Mouse (Mus musculus) cerebellum, postnatal 36 days (tissue): ENCODE results near the gene Tbxas1.
A peak's percentile ranks its signal among the peaks of the same experiment; 100 is the strongest.

Experiments used
- DNase-seq, 2 experiments: peaks; one replicate each; pipeline ENCODE4 v3.0.0; 2021 to 2022; ENCODE audit warnings: mixed read lengths in 2 of 2

The Tbxas1 gene

DNA sequence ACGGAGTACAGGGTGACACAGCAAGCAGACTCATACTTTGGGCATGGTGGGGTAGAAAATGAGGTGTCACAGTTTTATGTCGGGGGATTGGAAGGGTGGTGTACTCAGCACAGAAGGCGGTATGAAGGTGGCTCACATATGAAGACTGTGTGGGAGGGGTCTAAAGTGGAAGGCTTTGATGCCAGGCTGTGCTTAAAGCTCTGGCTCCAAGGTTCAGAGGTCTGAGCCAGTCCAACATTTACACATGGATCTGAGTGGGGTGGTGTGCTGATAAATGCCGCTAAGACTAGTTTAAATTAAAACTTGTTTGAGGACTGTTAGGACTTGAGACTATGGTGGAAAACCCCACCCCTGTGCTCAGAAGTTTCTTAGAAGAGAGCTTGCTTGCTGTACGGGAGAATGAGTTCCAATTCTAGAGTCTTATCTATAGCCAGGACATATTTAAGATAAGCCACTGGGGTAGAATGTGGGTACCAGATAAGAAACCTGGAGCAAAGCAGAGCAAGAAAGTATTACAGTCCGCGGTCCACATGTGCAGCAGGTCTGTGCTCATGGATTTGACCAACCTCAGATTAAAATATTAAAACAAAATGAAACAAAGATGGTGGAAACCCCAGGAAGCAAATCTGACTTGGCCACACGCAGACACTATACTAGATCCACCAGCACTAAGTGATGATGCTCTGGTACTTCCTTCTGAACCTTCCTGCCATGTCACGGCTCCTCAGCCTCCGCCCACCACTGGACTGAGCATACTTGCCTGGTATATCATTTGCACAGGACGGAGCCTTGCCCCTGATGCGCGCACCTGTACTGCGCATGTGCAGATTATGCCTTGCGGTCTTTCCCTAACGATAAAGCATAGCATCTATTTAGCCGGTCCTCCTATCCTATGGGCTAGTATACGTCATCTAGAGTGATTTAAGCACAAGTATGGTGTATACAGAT is 48.9 kb downstream of the Tbxas1 start:
- DNase-seq, result no peak

DNA sequence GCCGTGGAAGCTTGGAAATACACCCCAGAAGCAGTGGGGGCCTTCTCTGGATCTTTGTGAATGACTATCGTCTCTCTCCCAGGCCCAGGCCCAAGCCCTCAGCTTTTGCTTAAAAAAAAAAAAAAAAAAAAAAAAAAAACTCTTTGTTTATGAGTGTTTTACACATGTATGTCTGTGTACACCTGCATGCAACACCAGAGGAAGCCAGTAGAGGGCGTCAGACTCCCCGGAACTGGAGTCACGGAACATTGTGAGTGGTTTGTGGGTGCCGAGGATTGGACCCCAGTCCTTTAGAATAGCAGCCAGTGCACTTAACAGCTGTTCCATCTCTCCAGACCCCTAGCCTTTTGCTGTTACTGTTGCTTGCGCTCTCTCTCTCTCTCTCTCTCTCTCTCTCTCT is 50.5 kb downstream of the Tbxas1 start:
- no peak for DNase-seq

DNA sequence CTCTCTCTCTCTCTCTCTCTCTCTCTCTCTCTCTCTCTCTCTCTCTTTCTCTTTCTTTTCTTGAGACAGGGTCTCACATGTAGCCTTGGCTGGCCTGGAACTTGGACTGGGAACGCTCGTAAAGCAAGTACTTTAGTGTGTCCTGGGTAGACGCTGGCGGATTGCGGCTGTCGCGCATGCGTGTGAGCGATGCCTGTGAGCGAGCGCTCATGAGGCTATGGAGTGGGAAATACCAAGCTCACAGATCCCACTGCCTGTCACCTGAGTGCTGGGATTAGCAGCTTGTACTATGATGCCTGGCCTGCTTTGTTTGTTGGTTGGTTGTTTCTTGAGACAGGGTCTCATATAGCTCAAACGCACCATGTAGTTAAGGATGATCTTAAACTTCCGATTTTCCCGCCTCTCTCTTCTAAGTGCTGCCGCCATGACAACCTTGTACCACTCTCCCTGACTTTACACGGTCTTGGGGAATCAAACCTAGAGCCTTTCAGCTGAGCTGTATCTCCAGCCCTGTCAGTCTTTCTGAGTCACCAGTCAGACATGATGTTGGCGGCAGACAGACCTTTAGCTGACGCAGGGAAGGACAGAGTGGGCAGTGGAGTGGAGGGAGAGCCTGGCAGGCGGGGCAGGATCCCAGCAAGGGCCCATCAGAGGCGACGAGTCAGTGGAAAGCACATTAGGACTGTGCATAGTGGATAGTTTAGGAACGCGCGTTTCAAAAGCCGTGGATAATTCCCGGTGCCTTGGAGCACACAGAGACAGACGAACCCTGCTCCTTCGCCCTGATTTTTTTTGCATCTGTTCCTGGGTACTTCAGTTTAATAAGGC is 51.1 kb downstream of the Tbxas1 start:
- DNase-seq, result peak in 1 of 2 experiments; percentile 17

DNA sequence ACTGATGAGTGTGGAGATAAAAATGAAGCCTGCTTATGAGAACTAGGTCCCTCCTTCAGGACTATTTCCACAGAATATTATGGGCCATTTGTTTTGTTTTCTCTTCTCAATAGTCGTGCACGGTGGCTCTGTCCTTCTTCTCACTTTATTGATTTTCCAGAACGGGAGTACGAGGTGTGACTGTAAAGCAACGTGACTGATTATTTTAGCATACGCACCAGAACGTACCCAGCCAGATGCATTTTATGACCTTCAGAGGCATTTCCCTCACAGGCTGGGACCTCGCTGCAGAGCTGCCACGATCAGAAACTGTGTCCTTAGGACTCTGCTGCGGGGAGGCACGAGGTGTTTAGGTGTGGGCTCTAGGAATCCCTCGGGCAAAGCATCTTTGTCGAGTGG is 51.8 kb downstream of the Tbxas1 start:
- no peak for DNase-seq

DNA sequence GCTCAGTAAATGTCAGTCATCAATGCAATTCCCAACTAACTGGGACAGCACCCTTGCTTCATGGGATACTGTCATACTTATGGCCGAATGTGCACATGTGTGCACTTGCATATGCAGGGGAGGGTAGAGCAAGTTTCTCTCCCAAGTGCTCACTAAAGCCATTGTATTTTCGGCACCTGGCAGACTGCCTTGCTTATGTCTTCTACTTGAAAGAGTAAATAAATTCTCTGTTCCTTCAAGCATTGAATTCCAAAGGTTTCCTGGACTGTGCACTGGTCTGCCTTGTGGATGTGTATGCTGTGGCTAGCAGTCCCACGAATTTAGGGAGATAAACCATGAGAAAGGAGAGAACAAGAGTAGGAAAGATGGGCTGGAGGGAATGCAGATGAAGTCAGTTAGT is 53.3 kb downstream of the Tbxas1 start:
- DNase-seq, result no peak

DNA sequence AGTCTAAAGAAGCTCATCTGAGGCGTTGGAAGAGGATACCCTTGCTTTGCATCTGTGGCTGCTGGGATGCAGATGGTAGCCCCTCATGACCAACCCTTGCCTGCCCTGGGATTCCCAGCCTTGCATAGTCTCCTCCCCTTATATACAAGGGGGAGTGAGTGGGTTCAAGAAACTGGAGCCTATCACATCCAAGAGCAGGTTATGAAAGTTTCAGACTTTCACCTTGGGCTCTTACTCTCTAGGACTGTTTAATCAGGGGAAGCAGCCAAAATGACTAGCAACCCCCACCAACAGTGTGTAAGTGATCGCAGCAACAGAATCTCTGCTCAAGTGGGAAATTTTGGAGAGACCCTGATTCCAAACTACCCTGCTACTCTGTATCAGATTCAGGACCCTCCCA is 60.8 kb downstream of the Tbxas1 start:
- DNase-seq, result no peak

DNA sequence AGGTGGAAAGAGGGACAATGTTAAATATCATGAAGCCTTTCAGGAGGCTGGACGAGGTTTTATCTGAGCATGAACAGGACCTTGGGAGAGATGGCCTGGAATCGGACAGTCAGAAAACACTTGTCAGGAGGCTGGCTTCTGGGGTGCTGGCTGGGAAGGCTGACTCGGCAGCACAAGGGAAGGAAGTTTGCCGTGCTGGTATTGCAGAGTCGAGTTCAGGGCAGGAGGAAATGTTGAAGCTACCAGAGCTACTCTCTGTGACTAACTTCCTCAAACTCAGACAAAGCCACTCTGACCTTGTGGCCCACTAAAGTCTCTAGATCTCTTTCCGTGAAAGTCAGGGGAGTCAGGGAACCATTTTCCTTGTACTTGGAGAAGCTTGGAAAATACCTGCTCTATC is 63.2 kb downstream of the Tbxas1 start:
- DNase-seq, result no peak

DNA sequence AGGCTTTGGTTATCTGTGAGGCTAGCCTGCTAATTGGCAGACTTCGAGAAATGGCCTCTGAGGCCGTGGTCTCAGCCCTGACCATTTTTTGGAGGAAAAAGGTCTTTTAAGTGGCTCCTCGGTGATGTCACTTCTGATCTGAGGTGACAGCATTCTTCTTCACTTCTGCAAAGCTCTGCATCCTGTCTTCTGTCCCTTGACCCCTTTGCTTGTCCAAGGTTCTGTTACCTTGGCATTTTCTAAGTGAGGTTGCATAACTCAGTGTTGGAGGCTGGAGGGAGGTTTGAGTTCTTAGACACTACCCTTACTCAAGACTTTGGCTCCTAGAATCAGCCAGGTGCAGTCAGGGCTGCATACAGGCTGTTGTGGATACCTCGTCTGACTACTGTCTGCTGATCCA is 63.9 kb downstream of the Tbxas1 start:
- DNase-seq, result no peak

DNA sequence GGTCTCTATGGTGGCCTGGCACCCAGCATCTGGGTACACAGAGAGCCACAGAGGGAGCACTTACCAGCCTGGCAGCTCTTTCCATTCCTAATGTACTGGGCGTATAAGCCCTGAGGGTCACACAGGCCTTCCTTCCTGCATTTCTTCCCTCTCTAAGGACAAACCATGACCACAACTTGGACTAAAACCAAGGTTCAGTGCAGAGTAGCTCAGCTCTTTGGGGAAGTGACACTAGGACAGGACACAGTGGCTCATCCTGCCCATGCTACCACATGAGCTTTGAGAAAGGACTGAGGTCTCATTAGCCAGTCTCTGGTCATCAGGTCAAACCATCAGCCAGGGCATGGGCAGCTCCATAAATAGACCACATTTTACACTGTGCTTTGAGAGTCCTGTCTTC is 65.8 kb downstream of the Tbxas1 start:
- DNase-seq, result no peak

DNA sequence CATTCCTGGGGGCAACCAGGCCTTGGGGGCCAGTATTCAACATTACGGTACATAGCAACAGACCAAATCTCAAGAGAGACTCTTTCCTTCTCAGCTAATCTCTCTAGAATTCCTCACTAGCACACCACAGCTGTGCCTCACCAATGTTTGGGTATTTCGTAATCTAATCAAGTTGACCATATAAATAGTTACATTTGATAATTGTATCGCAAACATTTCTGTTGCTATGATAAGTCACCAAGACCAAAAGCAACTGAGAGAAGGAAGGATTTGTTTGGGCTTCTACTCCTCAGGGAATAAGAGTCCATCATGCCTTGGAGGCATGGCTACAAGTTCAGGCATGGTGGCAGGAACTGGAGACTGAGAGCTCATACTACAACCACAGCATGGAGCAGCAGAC is 67.6 kb downstream of the Tbxas1 start:
- no peak for DNase-seq

DNA sequence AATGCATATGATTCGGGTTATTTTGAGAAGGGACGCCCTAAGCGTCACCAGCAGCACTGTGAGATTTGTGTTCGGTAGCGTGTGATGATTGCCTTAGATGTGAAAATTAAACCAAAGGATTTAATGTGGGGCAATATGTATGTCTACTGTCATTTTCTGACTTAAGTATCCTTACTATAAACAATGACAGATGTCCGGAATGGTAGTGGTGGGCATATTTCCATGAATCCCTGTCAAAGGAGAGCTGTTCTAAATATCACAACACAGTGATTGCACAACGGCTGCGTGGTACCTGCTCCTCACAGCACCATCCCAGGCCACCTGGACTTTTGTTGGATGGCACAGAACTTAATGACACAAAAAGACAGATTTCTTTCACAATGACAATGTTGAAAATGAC is 69.2 kb downstream of the Tbxas1 start:
- DNase-seq, result no peak

DNA sequence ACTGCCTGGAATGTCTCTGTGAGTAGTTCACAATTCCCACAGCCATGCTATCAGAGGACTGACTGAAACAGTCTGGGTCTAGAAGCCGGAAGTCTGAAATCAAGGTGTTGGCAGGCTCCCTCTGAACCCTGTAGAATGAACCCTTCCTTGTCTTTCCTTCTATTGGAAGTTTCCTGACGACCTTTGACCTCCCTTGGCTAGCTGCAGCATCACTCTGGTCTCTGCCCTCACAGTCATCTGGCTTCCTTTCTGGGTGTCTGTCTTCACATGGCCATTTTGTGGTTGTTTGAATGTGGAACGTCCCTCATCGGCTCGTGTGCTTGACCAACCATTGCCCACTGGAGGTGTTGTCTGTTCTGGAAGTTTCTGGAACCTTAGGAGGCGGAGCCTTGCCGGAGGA is 69.6 kb downstream of the Tbxas1 start:
- DNase-seq, result no peak

DNA sequence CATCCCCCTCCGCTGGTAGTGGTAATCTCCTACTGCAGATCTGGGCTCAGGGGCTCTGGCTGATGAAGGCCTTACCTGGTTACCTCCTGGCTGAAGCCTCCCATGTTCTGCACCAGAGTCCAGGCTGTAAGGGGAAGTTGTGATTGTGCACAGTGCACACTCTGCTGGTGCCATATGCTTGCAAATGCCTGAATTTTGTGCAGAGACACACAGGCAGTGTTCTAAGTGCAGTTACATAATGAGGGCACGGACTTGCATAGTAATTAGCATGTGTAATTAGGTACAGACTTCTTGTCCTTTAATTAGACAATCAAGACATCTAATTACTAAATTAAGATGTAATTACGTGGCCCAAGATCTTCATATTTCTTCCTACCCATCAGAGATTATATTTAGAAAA is 70.5 kb downstream of the Tbxas1 start:
- DNase-seq, result no peak

DNA sequence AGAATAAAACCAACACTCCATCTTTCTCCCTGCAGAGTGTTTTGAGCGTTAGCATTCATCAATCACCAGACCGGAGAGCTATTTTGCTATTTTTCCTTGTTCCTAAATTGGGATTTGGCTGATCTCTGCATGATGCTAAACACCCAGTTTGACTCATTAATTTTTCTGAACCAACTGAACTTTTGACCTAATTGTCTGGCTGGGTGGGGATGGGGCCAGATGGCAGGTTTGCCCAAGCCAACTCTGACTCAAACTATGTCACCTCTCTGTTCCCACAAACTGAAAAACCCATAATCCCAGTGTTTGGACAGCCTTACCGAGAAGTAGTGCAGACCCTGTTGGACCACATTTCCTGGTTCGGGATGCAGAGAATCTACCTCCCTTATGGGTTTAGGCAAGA is 72.1 kb downstream of the Tbxas1 start:
- DNase-seq, result peak; percentile 39

DNA sequence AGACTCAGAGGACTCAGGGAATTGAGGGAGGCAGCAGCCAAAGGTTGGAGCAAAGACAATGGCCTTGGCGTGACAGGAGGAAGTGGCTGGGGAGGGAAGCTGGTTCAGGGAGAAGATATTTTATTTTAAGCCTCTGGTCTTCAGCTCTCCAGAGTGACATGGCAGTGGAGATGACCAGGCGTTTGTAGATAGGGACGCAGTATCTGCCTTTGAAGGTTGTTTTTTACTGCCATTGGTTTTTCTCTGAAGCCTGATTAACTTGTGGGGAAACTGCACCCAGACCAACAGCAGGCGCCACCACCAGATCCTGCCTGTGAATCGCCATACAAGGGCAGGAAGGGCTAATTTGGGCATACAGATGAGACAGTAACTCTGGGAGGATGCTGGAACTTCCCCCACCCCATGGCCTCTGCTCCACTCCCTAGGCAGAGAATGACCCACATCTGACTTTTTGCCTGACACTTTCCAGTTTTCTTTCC is 74.5 kb downstream of the Tbxas1 start:
- DNase-seq, result no peak

DNA sequence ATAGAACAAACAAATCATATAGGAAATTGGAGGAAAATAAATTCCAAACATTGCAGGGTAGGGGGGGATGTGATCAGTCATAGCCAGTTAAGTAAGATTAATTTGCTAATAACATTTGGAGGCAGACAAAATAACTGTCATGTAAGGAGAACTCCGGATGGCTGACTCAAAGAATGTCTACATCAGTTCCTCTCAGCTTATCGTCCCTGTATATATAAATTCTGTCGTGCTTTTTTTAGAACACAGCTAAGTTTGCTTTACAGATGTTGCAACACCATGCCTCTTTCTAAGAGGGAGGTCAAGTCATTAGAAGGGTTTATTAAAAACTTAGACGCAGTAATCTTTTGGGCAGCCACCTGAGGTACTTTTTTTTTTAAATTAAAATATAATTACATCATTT is 75.1 kb downstream of the Tbxas1 start:
- no peak for DNase-seq

DNA sequence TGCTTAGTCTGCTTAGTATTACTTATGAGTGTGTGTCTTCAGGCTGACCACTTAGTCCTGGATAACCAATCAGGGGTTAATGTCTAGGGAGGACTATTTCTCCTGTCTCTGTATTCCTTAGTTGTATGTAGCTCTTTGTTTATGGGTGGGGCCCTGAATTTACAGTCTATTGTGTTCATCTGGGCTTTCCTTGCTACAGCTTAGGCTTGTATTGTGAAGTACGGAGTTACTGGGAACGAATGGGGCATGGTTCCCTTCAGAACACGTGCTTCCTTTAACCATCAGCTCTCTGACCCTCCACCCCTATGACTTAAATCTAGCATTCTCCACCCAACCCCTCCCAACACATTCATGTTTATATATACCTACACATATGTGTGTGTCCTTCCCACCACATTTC is 75.6 kb downstream of the Tbxas1 start:
- no peak for DNase-seq

DNA sequence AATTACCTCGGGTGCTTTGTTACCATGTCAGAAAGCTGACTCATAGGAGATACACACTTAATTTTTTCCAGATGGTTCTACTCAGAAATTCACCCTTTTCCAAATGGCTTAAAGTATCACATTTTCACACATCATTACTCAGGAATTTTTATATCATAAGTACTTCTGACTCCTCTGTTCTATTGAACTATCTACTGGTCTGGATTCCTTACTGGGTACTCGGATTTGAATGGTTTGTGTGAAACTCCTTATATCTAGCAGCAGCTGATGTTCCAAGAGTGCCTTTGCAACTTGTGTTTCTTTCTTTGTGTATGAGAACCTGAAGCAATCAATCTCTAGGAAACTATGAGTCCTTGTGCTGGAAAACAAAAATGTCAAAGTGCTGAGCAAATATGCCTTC is 81.4 kb downstream of the Tbxas1 start:
- no peak for DNase-seq

DNA sequence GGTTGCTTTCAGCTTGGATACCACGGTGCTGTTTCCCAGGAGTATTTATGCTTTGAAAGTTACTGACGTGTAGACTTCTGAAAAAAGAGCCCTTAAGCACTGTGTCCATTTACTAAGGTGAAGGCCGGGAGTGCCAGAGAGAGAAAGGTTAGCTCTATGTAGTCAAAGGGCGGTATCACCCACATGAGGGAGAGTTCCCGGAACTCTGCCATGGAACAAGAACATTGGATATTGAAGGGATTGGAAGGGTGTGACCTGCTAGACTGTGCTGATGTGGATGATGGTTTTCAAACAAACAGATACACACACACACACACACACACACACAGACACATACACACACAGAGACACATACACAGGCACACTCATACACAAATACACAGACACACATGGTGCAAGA is 82.0 kb downstream of the Tbxas1 start:
- no peak for DNase-seq

DNA sequence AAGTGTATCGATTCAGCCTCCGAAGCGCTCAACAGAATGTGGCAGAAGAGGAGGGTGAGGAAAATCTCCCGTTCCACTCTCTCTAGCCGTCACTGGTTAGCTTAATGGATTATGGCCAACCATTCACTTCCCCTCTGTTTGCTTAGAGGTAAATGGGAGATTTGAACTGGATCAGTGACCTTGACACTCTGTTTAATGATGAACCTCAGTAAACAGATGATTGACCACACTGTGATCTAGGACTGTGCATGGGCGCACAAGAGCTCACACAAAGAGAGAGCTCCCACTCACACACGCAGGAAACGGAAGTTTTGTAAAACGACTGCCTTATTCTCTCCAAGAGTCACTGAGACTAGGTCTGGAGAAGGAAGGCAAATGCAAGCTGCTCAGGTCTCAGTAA is 84.3 kb downstream of the Tbxas1 start:
- no peak for DNase-seq

DNA sequence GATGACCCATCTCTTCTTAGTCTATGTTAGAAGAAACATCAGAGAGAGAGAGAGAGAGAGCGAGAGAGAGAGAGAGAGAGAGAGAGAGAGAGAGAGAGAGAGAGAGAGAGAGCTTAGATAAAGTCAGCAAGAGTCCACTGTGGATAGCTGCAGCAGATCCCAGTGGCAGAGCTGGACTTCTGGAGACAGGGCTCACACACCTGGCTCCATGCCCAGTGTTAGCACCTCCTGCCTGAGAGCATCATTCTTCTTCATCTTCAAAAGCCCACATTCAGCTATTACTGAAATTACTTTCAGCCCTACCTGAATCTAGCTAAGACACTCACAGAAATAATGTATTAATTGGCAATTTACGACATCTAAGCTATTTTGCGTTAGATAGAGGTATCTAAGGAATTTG is 85.2 kb downstream of the Tbxas1 start:
- peak; percentile 40 to 47 for DNase-seq

DNA sequence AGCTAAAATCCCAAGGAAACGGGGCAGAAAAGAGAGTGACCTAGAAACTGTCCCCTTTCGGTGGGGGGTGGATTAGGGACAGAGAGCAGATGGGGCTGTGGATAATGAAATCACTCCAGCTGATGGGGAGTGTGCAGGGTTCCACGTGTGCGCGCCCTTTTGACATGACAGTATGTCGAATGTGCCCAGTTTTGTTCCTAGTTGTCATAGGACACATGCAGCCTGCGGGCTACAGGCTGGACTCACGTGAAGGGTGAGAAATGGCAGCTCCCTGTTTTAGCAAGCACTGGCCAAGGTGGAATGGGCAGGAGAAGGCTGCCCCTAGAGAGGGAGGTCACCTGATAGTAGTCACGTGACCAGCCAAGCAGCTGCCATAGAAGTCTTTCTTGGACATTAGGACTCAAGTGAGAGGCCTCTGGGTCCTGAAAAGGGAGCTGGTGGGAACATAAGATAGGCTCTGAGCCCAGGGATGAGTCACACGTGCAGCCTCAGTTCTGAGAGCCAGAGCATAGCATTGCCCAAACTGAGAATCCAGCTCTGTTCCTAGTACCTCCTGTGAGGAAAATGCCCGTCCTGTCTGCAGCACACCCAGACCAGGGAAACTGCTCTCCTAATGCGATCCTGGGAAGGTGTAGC is 85.7 kb downstream of the Tbxas1 start:
- peak; percentile 35 to 54 for DNase-seq

DNA sequence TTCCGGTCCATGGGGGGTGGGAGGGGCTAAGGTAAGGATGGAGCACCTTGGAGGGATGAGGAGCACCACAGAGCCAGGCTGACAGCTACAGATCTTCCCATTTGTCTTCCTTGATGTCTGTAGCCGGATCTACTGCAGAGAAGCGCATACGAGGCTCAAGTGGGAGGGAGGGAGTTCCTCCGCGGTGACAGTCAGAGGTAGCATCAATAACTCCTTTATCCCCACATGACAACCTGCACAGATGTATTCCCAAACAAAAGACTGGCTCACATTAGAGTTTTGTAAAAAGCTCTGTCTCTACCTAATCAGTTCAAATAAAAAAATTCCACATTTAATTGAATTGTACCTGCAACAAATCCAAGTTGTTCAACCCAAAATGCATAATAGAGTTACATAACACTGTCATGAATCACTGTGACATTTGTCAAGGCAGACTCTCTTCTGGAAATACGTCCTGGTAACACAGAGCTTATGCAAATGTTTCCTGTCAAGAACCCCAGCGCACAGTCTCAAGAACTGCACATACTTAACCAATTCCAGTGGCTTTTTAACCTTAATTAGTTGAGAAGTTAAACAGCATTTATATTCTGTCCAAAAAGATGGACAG is 86.3 kb downstream of the Tbxas1 start:
- no peak for DNase-seq
